Comparison of ENCODE assay signal across 21 mouse cellular contexts in genomic region chr11:105548383-105548782, GRCm38 (mm10). TPM values are rescaled to one million over a fixed set of nuclear protein-coding genes. Genes with fewer than 3 reads are reported as not detected.
A peak's percentile ranks its signal among the peaks of the same experiment; 100 is the strongest.
DNase-seq lines count a peak whose midpoint lies in the region; ATAC-seq and TF ChIP-seq lines count a peak whose summit lies in the region.
"Had no signal": no experiment of that assay in that cellular context is flagged by ENCODE, and none has a peak within 500 bp of the region (broad histone marks: within the 10 kb centered on the region; RNA-seq: fewer than 3 reads in every experiment).

No protein-coding gene starts in this region.

- ATAC-seq in CD4-positive, CD25-positive, alpha-beta regulatory T cell, adult 4 months: no peak
- ATAC-seq in intestine, embryonic 14.5 days (replicated peaks; ENCODE audit: low FRiP score, low TSS enrichment, low read depth): no peak
- ATAC-seq in intestine, embryonic 15.5 days: no peak
- ATAC-seq in lung, postnatal 0 days: no peak
- no peak for ATAC-seq in stomach, postnatal 0 days (ENCODE audit: low FRiP score, low TSS enrichment)
- ATAC-seq in frontal cortex, adult (ENCODE audit: low TSS enrichment): no peak
- ATAC-seq: activated CD4-positive, CD25-positive, alpha-beta regulatory T cell, adult 4 months; inflammation-experienced regulatory T-cells, adult 6 months; liver, postnatal 0 days had no signal

- no peak overlapping the region for H3K4me3 ChIP-seq in intestine, embryonic 14.5 days (ENCODE audit: low read depth, low read length)
- no peak overlapping the region for H3K4me3 ChIP-seq in intestine, embryonic 15.5 days (replicated peaks)
- no peak overlapping the region for H3K4me3 ChIP-seq in lung, postnatal 0 days (ENCODE audit: low read depth, low read length)
- H3K4me3 ChIP-seq in stomach, postnatal 0 days (ENCODE audit: low read depth, low read length): no peak overlapping the region
- H3K4me3 ChIP-seq: forebrain, embryonic 10.5 days; hindbrain, embryonic 12.5 days; limb, embryonic 10.5 days; stomach, embryonic 15.5 days had no signal

- no peak overlapping the region for H3K4me2 ChIP-seq in intestine, embryonic 14.5 days (ENCODE audit: low read length)
- H3K4me2 ChIP-seq in intestine, embryonic 15.5 days (replicated peaks): no peak overlapping the region
- no peak overlapping the region for H3K4me2 ChIP-seq in lung, postnatal 0 days (replicated peaks; ENCODE audit: low read depth, low read length)
- H3K4me2 ChIP-seq in stomach, postnatal 0 days (replicated peaks; ENCODE audit: low read depth): no peak overlapping the region
- H3K4me2 ChIP-seq: hindbrain, embryonic 12.5 days; stomach, embryonic 15.5 days had no signal

- peak overlapping the region; percentile 71 for H3K27ac ChIP-seq in intestine, embryonic 14.5 days (ENCODE audit: low read depth)
- H3K27ac ChIP-seq in intestine, embryonic 15.5 days: no peak overlapping the region
- H3K27ac ChIP-seq in lung, postnatal 0 days (ENCODE audit: low read length): no peak overlapping the region
- no peak overlapping the region for H3K27ac ChIP-seq in stomach, postnatal 0 days (replicated peaks)
- H3K27ac ChIP-seq: forebrain, embryonic 10.5 days; hindbrain, embryonic 12.5 days; limb, embryonic 10.5 days; stomach, embryonic 15.5 days had no signal

- DNase-seq in CD4-positive, CD25-positive, alpha-beta regulatory T cell, adult 2 months (ENCODE audit: low read depth, low spot score): peak; percentile 1
- DNase-seq in intestine, embryonic 14.5 days (ENCODE audit: low spot score): peak; percentile 43
- DNase-seq in lung, postnatal 0 days (ENCODE audit: low spot score): no peak
- no peak for DNase-seq in lung, postnatal 4 days
- DNase-seq in stomach, postnatal 0 days (ENCODE audit: low spot score): no peak
- DNase-seq: adrenal gland, postnatal 14 days; cerebellum, adult 11-12 months; cerebellum, postnatal 36 days; gastrocnemius, postnatal 14 days; kidney, postnatal 14 days; liver, postnatal 0 days; lung, postnatal 36 days had no signal

- H3K36me3 ChIP-seq in intestine, embryonic 14.5 days (ENCODE audit: control insufficient read depth, insufficient read depth, low read length): no peaks in the 10 kb centered on the region
- H3K36me3 ChIP-seq in intestine, embryonic 15.5 days: no peaks in the 10 kb centered on the region
- H3K36me3 ChIP-seq in lung, postnatal 0 days (ENCODE audit: insufficient read depth, low read length): no peaks in the 10 kb centered on the region
- no peaks in the 10 kb centered on the region for H3K36me3 ChIP-seq in stomach, postnatal 0 days (ENCODE audit: control insufficient read depth, insufficient read depth, low read length)
- H3K36me3 ChIP-seq: forebrain, embryonic 10.5 days; hindbrain, embryonic 12.5 days; limb, embryonic 10.5 days; stomach, embryonic 15.5 days had no signal

- peaks cover 23% of the 10 kb centered on the region for H3K4me1 ChIP-seq in intestine, embryonic 14.5 days (replicated peaks; ENCODE audit: control insufficient read depth, insufficient read depth, low read length)
- peaks cover 11% of the 10 kb centered on the region for H3K4me1 ChIP-seq in intestine, embryonic 15.5 days (replicated peaks)
- no peaks in the 10 kb centered on the region for H3K4me1 ChIP-seq in lung, postnatal 0 days (ENCODE audit: insufficient read depth, low read depth, low read length)
- H3K4me1 ChIP-seq in stomach, postnatal 0 days (replicated peaks; ENCODE audit: control insufficient read depth, insufficient read depth): 0 out of 2 replicates have a peak, but pooled peaks cover 5% of the 10 kb centered on the region
- H3K4me1 ChIP-seq: limb, embryonic 10.5 days had no signal

- H3K9me3 ChIP-seq in intestine, embryonic 14.5 days (ENCODE audit: control insufficient read depth, low read length): no peaks in the 10 kb centered on the region
- H3K9me3 ChIP-seq in intestine, embryonic 15.5 days: no peaks in the 10 kb centered on the region
- H3K9me3 ChIP-seq in lung, postnatal 0 days (ENCODE audit: low read length): no peaks in the 10 kb centered on the region
- no peaks in the 10 kb centered on the region for H3K9me3 ChIP-seq in stomach, postnatal 0 days (ENCODE audit: control insufficient read depth, low read length)
- H3K9me3 ChIP-seq: forebrain, embryonic 10.5 days; hindbrain, embryonic 12.5 days; limb, embryonic 10.5 days; stomach, embryonic 15.5 days had no signal

- no peak overlapping the region for H3K9ac ChIP-seq in intestine, embryonic 14.5 days (ENCODE audit: low read length)
- no peak overlapping the region for H3K9ac ChIP-seq in intestine, embryonic 15.5 days
- H3K9ac ChIP-seq in lung, postnatal 0 days (replicated peaks; ENCODE audit: low read depth): no peak overlapping the region
- H3K9ac ChIP-seq in stomach, postnatal 0 days (ENCODE audit: low read length): no peak overlapping the region
- H3K9ac ChIP-seq: hindbrain, embryonic 12.5 days; liver, postnatal 0 days; stomach, embryonic 15.5 days had no signal

- no peaks in the 10 kb centered on the region for H3K27me3 ChIP-seq in intestine, embryonic 14.5 days (replicated peaks; ENCODE audit: control insufficient read depth, insufficient read depth, low read length)
- H3K27me3 ChIP-seq in intestine, embryonic 15.5 days (replicated peaks): no peaks in the 10 kb centered on the region
- H3K27me3 ChIP-seq in lung, postnatal 0 days (replicated peaks; ENCODE audit: insufficient read depth, low read length): no peaks in the 10 kb centered on the region
- H3K27me3 ChIP-seq in stomach, postnatal 0 days (ENCODE audit: control insufficient read depth, insufficient read depth, low read length): no peaks in the 10 kb centered on the region
- H3K27me3 ChIP-seq: hindbrain, embryonic 12.5 days; stomach, embryonic 15.5 days had no signal

- TF ChIP-seq CTCF in lung, postnatal 0 days (IDR thresholded peaks at IDR 0.05): peak; percentile 14; the same call in 1 of the 2 replicates
- peak; percentile 23; the same call in 1 of the 2 replicates for TF ChIP-seq CTCF in stomach, postnatal 0 days (IDR thresholded peaks at IDR 0.05; ENCODE audit: low read depth)

- 75% methylated on average over 6 of the region's 6 CpGs for WGBS in intestine, embryonic 14.5 days
- 79% methylated on average over 6 of the region's 6 CpGs for WGBS in intestine, embryonic 15.5 days
- 83% methylated on average over 6 of the region's 6 CpGs for WGBS in lung, postnatal 0 days
- WGBS in stomach, postnatal 0 days: 76% methylated on average over 6 of the region's 6 CpGs

- no peak for TF ChIP-seq EP300 in lung, postnatal 0 days (IDR thresholded peaks at IDR 0.05)
- TF ChIP-seq EP300 in stomach, postnatal 0 days (optimal IDR thresholded peaks at IDR 0.05): no peak

RNA-seq across cellular contexts. Expression of gene Tanc2, which starts 41.4 kb away (rescaled TPM):
- polyA plus RNA-seq in CD4-positive, CD25-positive, alpha-beta regulatory T cell, adult 4 months (2017; shearing (Covaris generic)): 1 to 10 TPM in 1 of 2 experiments, under 1 TPM in 1; 0.98 to 1.1 TPM
- polyA plus RNA-seq in intestine, embryonic 14.5 days (2014; fragmentation: Nextera tagmentation; extraction: Ambion mirVana): 13.3 and 13.4 TPM in 2 replicates
- 8.2 TPM in 2 replicates for polyA plus RNA-seq in intestine, embryonic 15.5 days (2015; fragmentation: Nextera tagmentation; extraction: Ambion mirVana)
- polyA plus RNA-seq in lung, postnatal 0 days (2015; fragmentation: Nextera tagmentation; extraction: Ambion mirVana): 11.3 and 11.6 TPM in 2 replicates
- 2.9 and 3.7 TPM in 2 replicates for polyA plus RNA-seq in stomach, postnatal 0 days (2015; fragmentation: Nextera tagmentation; extraction: Ambion mirVana)

Comparison
In these comparisons a context has a peak if more than half of its experiments do, and no peak if none do; other contexts are left out.
1. DNase-seq: peak in CD4-positive, CD25-positive, alpha-beta regulatory T cell, adult 2 months (single experiment) and intestine, embryonic 14.5 days (single experiment); none in lung, postnatal 0 days (single experiment), lung, postnatal 4 days (0 of 2) and stomach, postnatal 0 days (single experiment).